Mouse (Mus musculus) brain, embryonic 14.5 days (tissue): ENCODE data around the gene Adgrl2. TPM values are rescaled to one million over a fixed set of nuclear protein-coding genes. Genes with fewer than 3 reads are reported as not detected.
A peak's percentile ranks its signal among the peaks of the same experiment; 100 is the strongest.

ENCODE experiments used
- DNase-seq: peaks from one replicate; pipeline ENCODE4 v3.0.0-alpha.2; 2011; ENCODE audit warnings: low read depth
- CTCF ChIP-seq: fragments of 200-500 bp; IDR thresholded peaks from 2 replicates; pipeline ENCODE4 v1.5.1; 2012; ENCODE audit warnings: inconsistent platforms, mild to moderate bottlenecking, moderate library complexity, borderline replicate concordance; ENCODE audit not compliant: insufficient read depth, insufficient read length; ENCODE audit errors: extremely low read depth
- POLR2A ChIP-seq: fragments of 200-500 bp; IDR thresholded peaks from 2 replicates; pipeline ENCODE4 v1.6.1; 2012; ENCODE audit warnings: mild to moderate bottlenecking, inconsistent platforms, borderline replicate concordance; ENCODE audit not compliant: poor library complexity, insufficient read depth, insufficient read length, severe bottlenecking; ENCODE audit errors: extremely low read depth
- polyA plus RNA-seq: library from polyadenylated mRNA; depleted of rRNA; stranded (reverse); fragments of >200 nt; gene quantifications from 2 replicates; pipeline ENCODE4 v1.2.3, GENCODE M21; 2012

Adgrl2 gene
- polyA plus RNA-seq, 1 experiment: 262 TPM

DNA sequence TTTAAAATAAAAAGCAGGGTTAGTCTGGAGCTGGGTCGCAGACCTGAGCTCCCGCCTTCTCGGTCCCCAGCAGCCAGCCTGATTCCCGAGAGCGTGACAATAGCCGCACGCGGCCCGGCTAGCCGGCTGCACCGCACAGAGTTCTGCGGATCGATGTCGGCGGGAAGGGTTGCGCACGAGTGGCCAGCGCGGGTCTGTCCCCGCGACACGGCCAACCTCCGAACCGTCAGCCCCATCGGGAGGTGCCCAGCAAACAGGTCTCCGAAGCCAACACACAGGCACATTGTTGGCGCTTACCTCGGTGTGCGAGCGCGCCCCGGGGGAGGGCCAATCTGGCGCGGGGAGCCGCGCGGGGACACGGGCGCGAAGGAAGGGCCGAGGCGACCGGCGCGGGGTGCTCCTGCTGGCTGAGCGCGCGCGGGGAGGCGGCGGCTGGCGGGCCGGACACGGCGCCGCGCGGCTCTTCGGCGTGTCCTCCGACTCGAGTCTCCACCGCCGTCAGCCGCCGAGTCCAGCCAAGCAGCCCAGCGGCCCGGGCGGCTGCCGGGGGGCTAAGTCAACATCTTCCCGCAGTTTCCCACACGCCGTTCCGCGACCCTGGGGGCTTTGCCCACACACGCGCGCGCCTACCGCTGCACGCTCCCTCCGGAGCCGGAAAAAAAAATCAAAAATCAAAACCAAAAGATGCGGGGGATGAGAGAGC is 1.9 kb downstream of the Adgrl2 start:
- peak; percentile 60 for DNase-seq
- TF ChIP-seq POLR2A (no peak), CTCF (no peak)

GRCm38 (mm10) chr3:148987591-148988292 is 2.6 kb downstream of the Adgrl2 start:
- DNase-seq: peak; percentile 93
- TF ChIP-seq POLR2A (no peak), CTCF (peak; percentile 68)

GRCm38 (mm10) chr3:148986894-148987590 is 3.3 kb downstream of the Adgrl2 start:
- no peak for TF ChIP-seq CTCF
- no peak for TF ChIP-seq POLR2A
- peak; percentile 76 for DNase-seq

- TF ChIP-seq POLR2A (no peak), CTCF (no peak)
- peak; percentile 93 for DNase-seq
These were observed 4.0 kb downstream of the Adgrl2 start for GRCm38 (mm10) chr3:148986296-148986893.

GRCm38 (mm10) chr3:148984326-148984725 is 6.0 kb downstream of the Adgrl2 start:
- TF ChIP-seq POLR2A: no peak
- no peak for TF ChIP-seq CTCF
- peak; percentile 35 for DNase-seq

- no peak for TF ChIP-seq CTCF
- TF ChIP-seq POLR2A: no peak
- no peak for DNase-seq
These were observed 8.0 kb downstream of the Adgrl2 start for GRCm38 (mm10) chr3:148982370-148982769.

DNA sequence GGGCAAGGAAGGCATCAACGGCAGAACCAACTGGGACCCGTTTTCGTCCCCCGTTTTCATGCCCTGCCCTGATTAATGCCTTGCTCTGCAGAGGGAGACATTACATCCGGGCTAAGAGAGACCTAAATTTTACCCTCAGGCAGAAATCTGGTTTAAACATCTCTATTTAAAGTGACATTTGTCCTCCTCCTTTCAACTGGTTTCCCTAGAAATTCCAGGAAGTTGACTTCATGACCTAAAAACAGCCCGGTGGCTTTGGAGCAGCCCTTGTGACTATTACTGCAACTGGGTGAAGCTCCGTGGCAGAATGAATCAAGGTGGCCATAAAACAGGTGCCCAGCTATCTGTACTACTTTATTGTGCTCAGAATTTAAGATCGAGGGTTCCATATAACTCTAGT is 8.6 kb downstream of the Adgrl2 start:
- TF ChIP-seq POLR2A: no peak
- no peak for DNase-seq

- TF ChIP-seq POLR2A (no peak), CTCF (peak; percentile 31; the same call in 1 of the 2 replicates)
- DNase-seq: peak; percentile 83
These were observed 11.8 kb downstream of the Adgrl2 start for GRCm38 (mm10) chr3:148978541-148978940.

- TF ChIP-seq POLR2A (no peak), CTCF (no peak)
- DNase-seq: no peak
These were observed 12.5 kb downstream of the Adgrl2 start for GRCm38 (mm10) chr3:148977838-148978237.

DNA sequence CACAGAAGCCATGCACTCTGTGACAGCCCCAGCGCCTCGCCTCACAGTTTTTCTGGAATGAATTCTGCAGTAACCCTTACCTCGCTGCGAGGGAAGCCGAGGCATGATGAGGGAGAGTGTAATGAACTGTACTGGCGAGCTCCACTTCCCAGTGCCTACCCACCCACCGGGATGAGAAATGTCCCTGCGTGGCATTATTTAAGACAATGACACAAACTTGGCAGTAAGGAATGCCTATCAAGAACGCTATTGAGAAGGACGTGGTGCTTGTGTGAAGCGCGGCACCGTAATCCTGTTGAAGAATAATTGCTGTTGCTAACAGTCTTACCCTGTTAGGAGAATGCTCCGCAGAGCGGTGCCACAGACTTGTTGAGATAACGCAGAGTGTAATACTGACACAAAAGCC is 13.2 kb downstream of the Adgrl2 start:
- peak; percentile 94 for DNase-seq
- TF ChIP-seq POLR2A: no peak
- no peak for TF ChIP-seq CTCF

GRCm38 (mm10) chr3:148971893-148972596 is 18.3 kb downstream of the Adgrl2 start:
- no peak for TF ChIP-seq POLR2A
- no peak for TF ChIP-seq CTCF
- DNase-seq: no peak
